Mouse (Mus musculus) cortical plate, adult 2 months (tissue): ENCODE measurements at regions not wholly inside any gene's neighbourhood (a gene's known extent, or its start where the extent isn't known, plus 50 kb on each side); places are given as distances from the start of the nearest gene placed in this dataset.
"Not testable (repeated sequence)": the region's sequence is repeated elsewhere in the genome, so short reads cannot be mapped to it uniquely, and the experiment has no call there.

Source experiments
- H3K27ac ChIP-seq: fragments of 200-500 bp; 2 replicates; pipeline ENCODE4 v1.5.1; 2012; ENCODE audit warnings: low read length, control low read depth, inconsistent platforms; ENCODE audit not compliant: insufficient read depth
- H3K4me1 ChIP-seq: fragments of 200-500 bp; 2 replicates; pipeline ENCODE4 v1.6.1; 2011; ENCODE audit warnings: low read length; ENCODE audit not compliant: control insufficient read depth, insufficient read depth
- H3K4me3 ChIP-seq: fragments of 200-500 bp; 2 replicates; pipeline ENCODE4 v1.5.1; 2011; ENCODE audit warnings: mild to moderate bottlenecking, low read length, control low read depth; ENCODE audit not compliant: insufficient read depth
- CTCF ChIP-seq: fragments of 200-500 bp; IDR thresholded peaks from 2 replicates; pipeline ENCODE4 v1.5.1; 2011; ENCODE audit warnings: mild to moderate bottlenecking, control low read depth, low read length; ENCODE audit not compliant: insufficient read depth; ENCODE audit errors: extremely low read depth
- POLR2A ChIP-seq: fragments of 200-500 bp; IDR thresholded peaks from 2 replicates; pipeline ENCODE4 v1.6.1; 2011; ENCODE audit warnings: mild to moderate bottlenecking, low read length, control low read depth; ENCODE audit not compliant: insufficient read depth; ENCODE audit errors: extremely low read depth

GRCm38 (mm10) chr12:97130276-97130675 lies 1129.0 kb downstream of the Galc start:
- TF ChIP-seq POLR2A (no peak), CTCF (no peak)
- no peak overlapping the region for H3K27ac ChIP-seq
- no peaks in the 10 kb centered on the region for H3K4me1 ChIP-seq
- no peak overlapping the region for H3K4me3 ChIP-seq

- Histone ChIP-seq H3K4me3 (no peak overlapping the region), H3K27ac (no peak overlapping the region), H3K4me1 (no peaks in the 10 kb centered on the region)
- TF ChIP-seq POLR2A: no peak
- TF ChIP-seq CTCF: no peak
These were observed 1168.6 kb downstream of the Galc start for GRCm38 (mm10) chr12:97090577-97091214.

GRCm38 (mm10) chr12:97061352-97061895 lies 1197.8 kb downstream of the Galc start:
- not testable (repeated sequence) for H3K27ac ChIP-seq, H3K4me1 ChIP-seq, H3K4me3 ChIP-seq

GRCm38 (mm10) chr12:97047674-97048073 lies 1211.6 kb downstream of the Galc start:
- no peak overlapping the region for H3K4me3 ChIP-seq
- no peak overlapping the region for H3K27ac ChIP-seq
- H3K4me1 ChIP-seq: no peaks in the 10 kb centered on the region; the same call in 1 of the 2 replicates
- TF ChIP-seq CTCF (no peak), POLR2A (no peak)
